8 mouse cellular contexts compared by ENCODE assay signal in the genomic region with DNA sequence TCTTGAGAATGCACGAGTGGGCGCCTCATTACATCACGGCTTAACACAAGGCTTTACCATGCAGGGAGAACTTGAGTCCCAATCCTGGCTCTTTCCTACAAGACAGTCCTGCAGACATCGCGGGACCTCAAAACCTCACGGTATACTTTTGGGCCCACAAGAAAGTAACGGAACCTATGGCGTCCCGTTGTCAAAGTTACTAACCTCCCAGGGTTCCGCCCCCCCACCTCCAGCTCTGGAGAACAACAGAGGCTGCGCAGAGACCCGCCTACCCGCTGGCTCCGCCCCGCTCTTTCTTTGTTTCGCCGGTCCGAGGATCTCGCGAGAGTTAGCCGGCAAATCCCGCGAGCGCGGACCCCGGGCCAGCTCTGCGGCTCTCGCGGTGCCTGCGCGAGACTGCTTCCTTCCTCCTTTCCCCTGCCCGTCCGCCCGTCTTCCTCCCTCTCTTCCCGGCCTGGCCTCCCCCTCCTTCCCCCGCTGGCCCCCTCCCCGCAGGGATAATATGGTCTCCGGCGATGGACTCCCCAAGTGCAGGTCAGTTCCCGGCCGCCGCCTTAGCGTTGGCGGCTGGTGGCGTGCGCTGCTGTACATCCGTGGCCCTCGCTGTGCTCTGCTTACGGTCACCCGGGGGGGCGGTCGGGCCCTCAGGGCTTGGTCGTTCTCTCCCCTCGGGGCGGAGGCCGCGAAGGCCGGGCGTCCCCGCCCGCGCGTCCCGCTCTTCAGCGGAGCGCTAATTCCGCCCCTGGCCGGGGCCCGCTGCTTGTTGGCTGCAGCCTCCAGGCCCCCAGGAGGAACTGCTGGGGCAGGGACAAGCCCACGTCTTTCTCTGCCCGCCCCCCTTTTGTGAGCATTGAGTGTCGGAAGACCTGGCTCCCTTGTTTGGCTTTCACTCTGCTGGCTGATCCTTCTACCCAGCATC. TPM values are rescaled to one million over a fixed set of nuclear protein-coding genes. Genes with fewer than 3 reads are reported as not detected.
DNase-seq lines count a peak whose midpoint lies in the region; ATAC-seq lines count a peak whose summit lies in the region.

Gene Ireb2, plus strand, starts transcription at position 427 of the 919 bp plus-strand sequence.

- H3K4me1 ChIP-seq in hindbrain, embryonic 11.5 days (replicated peaks; ENCODE audit: control insufficient read depth, insufficient read depth, low read length) = peaks cover 4% of the 10 kb centered on the region; the same call in 1 of the 2 replicates

- DNase-seq in MN1 (ENCODE audit: low spot score) = peak; percentile 98
- DNase-seq in cerebellum, adult 9-10 months = peak; percentile 98
- peak; percentile 96 to 99 for DNase-seq in frontal cortex, adult 2 months (ENCODE audit: extremely low spot score in 1 of 2, low spot score in 1 of 2)
- peak; percentile 98 for DNase-seq in hindbrain, embryonic 11.5 days (ENCODE audit: low spot score)
- DNase-seq in layer of hippocampus, postnatal 10 days (ENCODE audit: low spot score in 2 of 2) = peak; percentile 100
- DNase-seq in lung, postnatal 10 days = peak; percentile 100
- peak; percentile 100 for DNase-seq in ovary, postnatal 36 days (ENCODE audit: low spot score)
- DNase-seq in thymus, postnatal 25 days = peak; percentile 100

- H3K36me3 ChIP-seq in hindbrain, embryonic 11.5 days (ENCODE audit: control insufficient read depth, insufficient read depth, low read length) = no peaks in the 10 kb centered on the region

- peak; percentile 96 for ATAC-seq in hindbrain, embryonic 11.5 days (ENCODE audit: low FRiP score)

- no peaks in the 10 kb centered on the region for H3K27me3 ChIP-seq in hindbrain, embryonic 11.5 days (ENCODE audit: control insufficient read depth, insufficient read depth, low read length)

- no peaks in the 10 kb centered on the region for H3K9me3 ChIP-seq in hindbrain, embryonic 11.5 days (ENCODE audit: control insufficient read depth, low read length)

- peak within 1 kb of the TSS; percentile 99 for H3K9ac ChIP-seq in hindbrain, embryonic 11.5 days (ENCODE audit: low read depth, low read length)

- WGBS in hindbrain, embryonic 11.5 days = under 1% methylated on average over 68 of the region's 72 CpGs

- peak within 1 kb of the TSS; percentile 85 for H3K4me3 ChIP-seq in hindbrain, embryonic 11.5 days (ENCODE audit: low read depth, low read length)

- peak within 1 kb of the TSS; percentile 64 for H3K4me2 ChIP-seq in hindbrain, embryonic 11.5 days (replicated peaks; ENCODE audit: low read depth, low read length)

- peak within 1 kb of the TSS; percentile 89 for H3K27ac ChIP-seq in hindbrain, embryonic 11.5 days (ENCODE audit: low read depth, low read length)

RNA-seq across cellular contexts. Expression of gene Ireb2, which starts in this region (rescaled TPM):
- polyA plus RNA-seq in frontal cortex, adult 2 months (2012; rRNA removed) = 26.9 and 30.1 TPM in 2 replicates
- 66.0 and 76.6 TPM in 2 replicates for polyA plus RNA-seq in hindbrain, embryonic 11.5 days (2014; fragmentation: Nextera tagmentation; extraction: Ambion mirVana)
- total RNA-seq in layer of hippocampus, postnatal 10 days (2021) = 10 to 100 TPM; 74.6 to 78.2 TPM

Comparison
In these comparisons a context has a peak if more than half of its experiments do, and no peak if none do; other contexts are left out.
1. Peak in every context shown above with its lines: DNase-seq, ATAC-seq, H3K4me3 ChIP-seq and H3K27ac ChIP-seq.